Mouse (Mus musculus) neural tube, postnatal 0 days (tissue): ENCODE data around the gene Lce1i. TPM values are rescaled to one million over a fixed set of nuclear protein-coding genes. Genes with fewer than 3 reads are reported as not detected.

Experiments used
- polyA plus RNA-seq: library from polyadenylated mRNA; unstranded; fragments of >200 nt; fragmentation: Nextera tagmentation; extraction: Ambion mirVana; gene quantifications from 2 replicates; pipeline ENCODE4 v1.2.1, GENCODE M21; 2015

Gene Lce1i
- polyA plus RNA-seq, result not detected in 2 replicates

GRCm38 (mm10) chr3:92778799-92779198, at the start of gene Lce1i:
Lce1i (minus strand) TSS chr3:92778899.

GRCm38 (mm10) chr3:92827108-92827507, 48.4 kb upstream of the Lce1i start, which contains the start of gene Kprp:
Kprp (minus strand) TSS chr3:92827247.

GRCm38 (mm10) chr3:92807791-92808190, 29.1 kb upstream of the Lce1i start, which contains the start of gene Lce1k:
Lce1k (minus strand) TSS chr3:92807891.

GRCm38 (mm10) chr3:92790414-92790813, 11.7 kb upstream of the Lce1i start, which contains the start of gene Lce1j:
Lce1j (minus strand) TSS chr3:92790514.

DNA sequence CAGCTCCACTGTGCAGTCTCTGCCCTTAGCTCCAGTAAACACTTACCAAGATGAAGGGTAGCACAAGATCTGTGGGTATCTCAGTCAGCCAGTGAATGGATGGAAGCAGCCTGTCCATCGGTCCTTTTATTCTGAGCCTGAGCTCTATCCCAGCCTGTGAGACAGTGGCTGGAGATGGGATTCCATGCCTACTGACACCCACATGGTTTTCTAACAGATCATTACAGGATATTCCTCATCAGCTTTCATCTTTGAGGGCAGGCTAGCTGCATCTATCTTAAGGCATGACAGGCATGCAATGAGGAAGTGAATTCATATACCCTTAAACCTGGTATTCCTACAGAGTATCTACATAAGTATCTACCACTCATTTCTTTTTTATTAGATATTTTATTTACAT, 13.7 kb downstream of the Lce1i start, which contains the start of gene Lce1h:
TSS of gene Lce1h (minus strand) at position 101 of the 400 bp plus-strand sequence.

GRCm38 (mm10) chr3:92752238-92752637, 26.5 kb downstream of the Lce1i start, which contains the start of gene Lce1g:
Lce1g (minus strand) TSS chr3:92752338.

GRCm38 (mm10) chr3:92738996-92739395, 39.7 kb downstream of the Lce1i start, which contains the start of gene Gm38119:
Gm38119 (minus strand) TSS chr3:92739096.

Other genes starting within 250 kb of the Lce1i start
- not detected in 2 replicates for gene 2310046K23Rik, start 244.4 kb downstream of the Lce1i start, polyA plus RNA-seq
- not detected in 2 replicates for gene Ivl, start 205.2 kb downstream of the Lce1i start, polyA plus RNA-seq
- gene Smcp, start 189.9 kb downstream of the Lce1i start, polyA plus RNA-seq, result not detected in 2 replicates
- gene 2210017I01Rik, start 171.4 kb downstream of the Lce1i start, polyA plus RNA-seq, result not detected in 2 replicates
- not detected in 2 replicates for gene Lce6a, start 157.2 kb downstream of the Lce1i start, polyA plus RNA-seq
- not detected in 2 replicates for gene Lce1a1, start 130.6 kb downstream of the Lce1i start, polyA plus RNA-seq
- not detected in 2 replicates for gene Lce1b, start 122.0 kb downstream of the Lce1i start, polyA plus RNA-seq
- not detected in 2 replicates for gene Lce1a2, start 108.6 kb downstream of the Lce1i start, polyA plus RNA-seq
- not detected in 2 replicates for gene Lce1c, start 99.7 kb downstream of the Lce1i start, polyA plus RNA-seq
- not detected in 2 replicates for gene Lce1d, start 91.7 kb downstream of the Lce1i start, polyA plus RNA-seq
- not detected in 2 replicates for gene Lce1e, start 69.8 kb downstream of the Lce1i start, polyA plus RNA-seq
- not detected in 2 replicates for gene Lce1f, start 58.5 kb downstream of the Lce1i start, polyA plus RNA-seq
- not detected in 2 replicates for gene Gm38119, start 39.8 kb downstream of the Lce1i start, polyA plus RNA-seq
- gene Lce1g, start 26.6 kb downstream of the Lce1i start, polyA plus RNA-seq, result not detected in 2 replicates
- not detected in 2 replicates for gene Lce1h, start 13.8 kb downstream of the Lce1i start, polyA plus RNA-seq
- gene Lce1j, start 11.6 kb upstream of the Lce1i start, polyA plus RNA-seq, result not detected in 2 replicates
- not detected in 2 replicates for gene Lce1k, start 29.0 kb upstream of the Lce1i start, polyA plus RNA-seq
- gene Kprp, start 48.3 kb upstream of the Lce1i start, polyA plus RNA-seq, result not detected in 2 replicates
- gene Lce1l, start 72.4 kb upstream of the Lce1i start, polyA plus RNA-seq, result not detected in 2 replicates
- gene 2310050C09Rik, start 91.3 kb upstream of the Lce1i start, polyA plus RNA-seq, result not detected in 2 replicates
- not detected in 2 replicates for gene Lce3a, start 147.3 kb upstream of the Lce1i start, polyA plus RNA-seq
- not detected in 2 replicates for gene Lce3b, start 154.1 kb upstream of the Lce1i start, polyA plus RNA-seq
- not detected in 2 replicates for gene Lce3c, start 165.6 kb upstream of the Lce1i start, polyA plus RNA-seq
- not detected in 2 replicates for gene Lce3d, start 178.5 kb upstream of the Lce1i start, polyA plus RNA-seq
- gene Lce3e, start 188.2 kb upstream of the Lce1i start, polyA plus RNA-seq, result not detected in 2 replicates
- not detected in 2 replicates for gene Lce3f, start 213.3 kb upstream of the Lce1i start, polyA plus RNA-seq
- 0.79 and 0.97 TPM in 2 replicates for gene Crct1, start 236.8 kb upstream of the Lce1i start, polyA plus RNA-seq
- not detected in 2 replicates for gene Lce1m, start 240.2 kb upstream of the Lce1i start, polyA plus RNA-seq